Mouse (Mus musculus) intestine, embryonic 15.5 days (tissue): ENCODE data around the gene Lpin3. TPM values are rescaled to one million over a fixed set of nuclear protein-coding genes. Genes with fewer than 3 reads are reported as not detected.

Source experiments
- ATAC-seq: fragments of 200-750 bp; cut with Nextera tagmentation; 2 replicates; pipeline ENCODE4 v1.8.0; 2017; ENCODE audit warnings: moderate TSS enrichment, moderate library complexity
- H3K27ac ChIP-seq: fragments of 300-500 bp; sonication (generic); 2 replicates; pipeline ENCODE4 v1.5.1; 2015; ENCODE audit warnings: mild to moderate bottlenecking, inconsistent platforms
- H3K27me3 ChIP-seq: fragments of 300-500 bp; sonication (generic); replicated peaks from 2 replicates; pipeline ENCODE4 v1.6.1; 2015; ENCODE audit warnings: inconsistent platforms
- H3K36me3 ChIP-seq: fragments of 300-500 bp; sonication (generic); 2 replicates; pipeline ENCODE4 v1.6.1; 2015; ENCODE audit warnings: inconsistent platforms
- H3K4me1 ChIP-seq: fragments of 300-500 bp; sonication (generic); replicated peaks from 2 replicates; pipeline ENCODE4 v1.6.1; 2015; ENCODE audit warnings: inconsistent platforms
- H3K4me2 ChIP-seq: fragments of 300-500 bp; sonication (generic); replicated peaks from 2 replicates; pipeline ENCODE4 v1.6.1; 2015; ENCODE audit warnings: mild to moderate bottlenecking, inconsistent platforms
- H3K4me3 ChIP-seq: fragments of 300-500 bp; sonication (generic); replicated peaks from 2 replicates; pipeline ENCODE4 v1.5.1; 2015; ENCODE audit warnings: inconsistent platforms
- H3K9ac ChIP-seq: fragments of 300-500 bp; sonication (generic); 2 replicates; pipeline ENCODE4 v1.6.1; 2015; ENCODE audit warnings: inconsistent platforms
- H3K9me3 ChIP-seq: fragments of 300-500 bp; sonication (generic); 2 replicates; pipeline ENCODE4 v1.6.1; 2016; ENCODE audit warnings: inconsistent platforms
- WGBS: fragments of 180-500 bp; shearing (Covaris S2); methylation state at CpG from one replicate; pipeline ENCODE4 v1.1.7; 2015; 5-methylcytosine and 5-hydroxymethylcytosine counted together
- polyA plus RNA-seq: library from polyadenylated mRNA; unstranded; fragments of >200 nt; fragmentation: Nextera tagmentation; extraction: Ambion mirVana; gene quantifications from 2 replicates; pipeline ENCODE4 v1.2.1, GENCODE M21; 2015

Lpin3 gene
- polyA plus RNA-seq, 1 experiment from 2014 or later, result 7.6 TPM

DNA sequence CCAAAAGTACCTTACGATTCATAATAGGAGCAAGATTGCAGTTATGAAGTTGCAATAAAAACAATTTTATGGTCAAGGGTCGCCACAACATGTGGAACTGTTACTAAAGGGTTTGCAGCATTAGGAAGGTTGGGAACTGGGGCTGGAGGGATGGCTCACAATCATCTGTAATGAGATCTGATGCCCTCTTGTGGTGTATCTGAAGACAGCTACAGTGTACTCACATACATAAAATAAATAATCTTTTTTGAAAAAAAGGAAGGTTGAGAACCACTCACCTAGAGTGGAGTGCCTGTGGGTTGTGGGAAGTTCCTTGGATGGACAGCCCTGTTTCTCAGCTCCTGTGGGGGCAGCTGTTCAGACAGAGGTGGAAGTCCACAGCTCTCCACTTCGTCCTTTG lies 62.0 kb downstream of the Lpin3 start:
- Histone ChIP-seq H3K27ac (no peak overlapping the region), H3K9ac (no peak overlapping the region), H3K36me3 (no peaks in the 10 kb centered on the region), H3K4me1 (0 out of 2 replicates have a peak, but pooled peaks cover 9% of the 10 kb centered on the region), H3K4me3 (no peak overlapping the region), H3K9me3 (no peaks in the 10 kb centered on the region), H3K4me2 (no peak overlapping the region), H3K27me3 (no peaks in the 10 kb centered on the region)
- WGBS, result 59% methylated on average over 3 of the region's 3 CpGs
- no peak for ATAC-seq

DNA sequence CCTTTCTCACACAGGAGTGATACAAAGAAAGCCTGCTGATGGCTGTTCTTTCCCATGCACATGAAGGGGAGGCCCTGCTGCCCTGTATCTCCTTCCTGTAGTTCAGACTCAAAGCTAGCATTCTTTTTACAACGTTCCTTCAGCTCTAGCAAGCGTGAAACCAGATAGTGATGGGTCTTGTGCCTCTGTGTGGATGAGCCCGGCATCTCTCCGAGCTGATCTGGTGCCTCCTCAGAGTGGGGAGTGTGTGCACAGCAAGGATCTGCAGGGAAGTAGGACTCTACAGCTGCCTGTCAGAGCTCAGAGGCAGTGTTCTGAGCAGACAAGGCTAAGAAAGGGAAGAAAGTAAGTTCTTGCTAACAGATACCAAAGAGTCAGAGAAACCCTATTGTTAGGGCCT lies 71.1 kb downstream of the Lpin3 start:
- H3K27ac ChIP-seq, result no peak overlapping the region

DNA sequence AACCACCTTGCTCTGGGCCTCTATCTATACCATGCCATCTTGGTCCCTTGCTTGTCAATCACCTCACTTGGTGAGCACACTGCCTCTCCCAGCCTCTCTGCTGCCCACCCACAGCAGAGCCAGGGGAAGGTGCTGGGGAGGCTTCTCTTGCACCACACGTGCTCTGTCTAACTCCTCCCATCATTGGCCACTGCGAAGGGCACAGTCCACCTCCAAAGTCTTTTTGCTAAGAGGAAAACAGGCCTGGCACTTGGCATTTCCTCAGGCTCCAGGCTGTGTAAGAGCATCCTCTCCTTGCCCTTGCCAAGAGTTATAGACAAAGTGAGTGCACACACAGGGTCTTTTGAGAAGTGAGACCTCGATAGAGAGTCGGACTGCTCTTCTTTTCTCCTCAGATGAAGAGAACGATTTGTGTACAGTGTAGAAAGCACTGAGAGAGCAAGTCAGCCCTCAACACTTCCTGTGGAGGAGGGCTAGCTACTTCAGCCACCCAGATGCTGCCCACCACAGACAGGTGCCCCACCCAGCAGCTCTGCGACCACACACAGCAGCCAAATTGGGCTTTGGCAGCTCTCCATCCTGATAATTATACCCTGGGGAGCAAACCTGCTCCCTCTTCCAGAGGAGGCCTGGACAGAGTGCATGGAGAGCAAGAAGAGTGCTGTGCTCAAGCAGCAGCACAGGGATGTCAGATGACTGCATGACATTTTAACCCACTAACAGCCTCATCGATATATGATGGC lies 72.8 kb downstream of the Lpin3 start:
- Histone ChIP-seq H3K4me1 (no peaks in the 10 kb centered on the region), H3K27me3 (no peaks in the 10 kb centered on the region), H3K9ac (no peak overlapping the region), H3K4me3 (no peak overlapping the region), H3K27ac (no peak overlapping the region), H3K9me3 (no peaks in the 10 kb centered on the region), H3K36me3 (peaks cover 18% of the 10 kb centered on the region), H3K4me2 (no peak overlapping the region)
- WGBS, result 77% methylated on average over 7 of the region's 7 CpGs
- ATAC-seq, result no peak

More for the DNA sequence above, 71.1 kb downstream of the Lpin3 start:
- no peak overlapping the region for H3K9ac ChIP-seq
- H3K4me1 ChIP-seq, result no peaks in the 10 kb centered on the region
- H3K4me3 ChIP-seq, result no peak overlapping the region
- H3K27me3 ChIP-seq, result no peaks in the 10 kb centered on the region
- WGBS, result 72% methylated on average over 4 of the region's 4 CpGs
- peaks cover 23% of the 10 kb centered on the region for H3K36me3 ChIP-seq
- no peak for ATAC-seq
- no peak overlapping the region for H3K4me2 ChIP-seq
- H3K9me3 ChIP-seq, result no peaks in the 10 kb centered on the region

GRCm38 (mm10) chr2:160954541-160954940 lies 74.1 kb downstream of the Lpin3 start:
- Histone ChIP-seq H3K9me3 (no peaks in the 10 kb centered on the region), H3K9ac (no peak overlapping the region), H3K27me3 (no peaks in the 10 kb centered on the region), H3K4me3 (no peak overlapping the region), H3K36me3 (peaks cover 9% of the 10 kb centered on the region), H3K4me1 (no peaks in the 10 kb centered on the region), H3K4me2 (no peak overlapping the region), H3K27ac (no peak overlapping the region)
- ATAC-seq, result no peak
- whole genome bisulfite sequencing, result 95% methylated on average over 3 of the region's 3 CpGs

DNA sequence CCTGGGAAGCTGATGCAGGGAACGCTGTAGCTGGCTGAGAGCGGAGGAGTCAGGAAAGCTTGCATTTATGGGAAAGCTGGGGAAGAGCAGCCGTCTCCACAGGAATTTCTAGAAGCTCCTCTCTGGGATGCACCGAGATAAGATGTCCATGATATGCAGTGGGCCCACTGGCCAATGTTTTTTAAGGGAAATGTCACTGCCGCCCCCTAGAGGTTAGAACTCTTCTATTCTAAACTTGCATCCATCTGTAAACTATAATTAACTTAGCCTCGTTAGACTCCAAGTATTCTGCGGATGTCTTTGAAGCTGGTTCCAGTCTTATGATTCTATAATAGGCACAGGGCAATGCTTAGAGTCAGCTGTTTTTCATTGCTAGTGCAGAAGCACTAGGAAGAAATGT lies 74.9 kb downstream of the Lpin3 start:
- Histone ChIP-seq H3K4me3 (no peak overlapping the region), H3K9ac (no peak overlapping the region), H3K4me2 (no peak overlapping the region), H3K27ac (no peak overlapping the region), H3K27me3 (no peaks in the 10 kb centered on the region), H3K4me1 (no peaks in the 10 kb centered on the region), H3K36me3 (peaks cover 4% of the 10 kb centered on the region), H3K9me3 (no peaks in the 10 kb centered on the region)
- no peak for ATAC-seq
- WGBS, result 71% methylated on average over 7 of the region's 7 CpGs

Other genes starting within 250 kb of the Lpin3 start
- gene Top1, start 234.8 kb upstream of the Lpin3 start, polyA plus RNA-seq, result 61.5 and 65.3 TPM in 2 replicates
- gene Plcg1, start 149.4 kb upstream of the Lpin3 start, polyA plus RNA-seq, result 29.6 and 29.7 TPM in 2 replicates
- 7.8 and 8.0 TPM in 2 replicates for gene Zhx3, start 7.7 kb upstream of the Lpin3 start, polyA plus RNA-seq
- gene Emilin3, start 31.7 kb downstream of the Lpin3 start, polyA plus RNA-seq, result 29.5 and 33.0 TPM in 2 replicates
- 20.8 and 21.1 TPM in 2 replicates for gene Chd6, start 228.4 kb downstream of the Lpin3 start, polyA plus RNA-seq